Mouse (Mus musculus) intestine, embryonic 16.5 days (tissue): ENCODE measurements around the gene Atl3. TPM values are rescaled to one million over a fixed set of nuclear protein-coding genes. Genes with fewer than 3 reads are reported as not detected.
A peak's percentile ranks its signal among the peaks of the same experiment; 100 is the strongest.

ENCODE experiments used
- ATAC-seq: fragments of 200-750 bp; cut with Nextera tagmentation; 2 replicates; pipeline ENCODE4 v1.8.0; 2017; ENCODE audit warnings: moderate TSS enrichment, moderate library complexity
- H3K27ac ChIP-seq: fragments of 300-500 bp; sonication (generic); 2 replicates; pipeline ENCODE4 v1.5.1; 2014; ENCODE audit warnings: mild to moderate bottlenecking, low read length
- H3K27me3 ChIP-seq: fragments of 300-500 bp; sonication (generic); replicated peaks from 2 replicates; pipeline ENCODE4 v1.6.1; 2014; ENCODE audit warnings: low read length, control low read depth, mixed read lengths; ENCODE audit not compliant: control insufficient read depth, insufficient read depth
- H3K36me3 ChIP-seq: fragments of 300-500 bp; sonication (generic); 2 replicates; pipeline ENCODE4 v1.6.1; 2014; ENCODE audit warnings: low read length, control low read depth; ENCODE audit not compliant: control insufficient read depth, insufficient read depth
- H3K4me1 ChIP-seq: fragments of 300-500 bp; sonication (generic); 2 replicates; pipeline ENCODE4 v1.6.1; 2014; ENCODE audit warnings: low read length, control low read depth, mixed read lengths; ENCODE audit not compliant: control insufficient read depth, insufficient read depth
- H3K4me2 ChIP-seq: fragments of 300-500 bp; sonication (generic); 2 replicates; pipeline ENCODE4 v1.6.1; 2014; ENCODE audit warnings: low read depth, low read length, control low read depth
- H3K4me3 ChIP-seq: fragments of 300-500 bp; sonication (generic); 2 replicates; pipeline ENCODE4 v1.5.1; 2014; ENCODE audit warnings: mild to moderate bottlenecking, low read length
- H3K9ac ChIP-seq: fragments of 300-500 bp; sonication (generic); 2 replicates; pipeline ENCODE4 v1.6.1; 2014; ENCODE audit warnings: low read depth, low read length
- H3K9me3 ChIP-seq: fragments of 300-500 bp; sonication (generic); 2 replicates; pipeline ENCODE4 v1.6.1; 2016; ENCODE audit warnings: low read length, control low read depth; ENCODE audit not compliant: control insufficient read depth
- WGBS: fragments of 180-500 bp; shearing (Covaris S2); extraction: QIAGEN DNeasy Blood & Tissue Kit; methylation state at CpG from one replicate; pipeline ENCODE4 v1.1.7; 2014; 5-methylcytosine and 5-hydroxymethylcytosine counted together
- polyA plus RNA-seq: library from polyadenylated mRNA; unstranded; fragments of >200 nt; fragmentation: Nextera tagmentation; extraction: Ambion mirVana; gene quantifications from 2 replicates; pipeline ENCODE4 v1.2.1, GENCODE M21; 2015

Atl3 gene
- polyA plus RNA-seq, 1 experiment from 2014 or later, result 7.7 TPM

DNA sequence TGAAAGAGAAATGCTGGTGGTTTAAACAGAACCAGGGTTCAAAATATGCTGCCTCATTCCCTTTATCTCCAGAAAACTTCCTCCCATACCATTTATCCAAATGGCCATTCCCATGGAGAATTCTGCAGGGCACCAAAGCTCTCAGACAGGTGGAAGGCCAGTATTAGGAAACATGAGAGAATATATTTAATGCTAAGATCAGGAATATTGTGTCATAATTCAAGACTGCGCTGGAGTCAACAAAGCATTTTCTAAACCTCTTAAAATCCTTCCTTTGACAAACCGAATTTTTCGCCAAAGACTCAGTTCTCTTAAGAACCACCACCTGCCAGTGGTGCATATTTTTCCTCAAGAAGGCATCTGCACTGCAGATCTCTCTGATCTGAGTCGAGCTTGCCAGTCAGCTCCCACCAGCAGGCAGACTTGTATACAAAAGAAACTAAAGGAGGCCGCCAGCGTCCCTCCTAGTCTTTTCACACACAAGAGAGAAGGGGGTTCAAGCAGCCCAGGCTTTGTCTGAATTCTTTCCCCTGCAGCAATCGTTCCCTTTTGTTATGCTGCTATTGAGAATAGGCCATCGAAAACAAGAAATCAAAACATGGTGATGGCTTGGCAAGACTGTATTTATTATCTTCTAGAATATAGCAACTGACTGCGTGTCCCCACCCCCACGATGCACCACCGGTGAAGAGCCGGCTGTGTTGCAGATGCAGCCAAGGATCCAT lies 12.1 kb upstream of the Atl3 start:
- H3K27ac ChIP-seq, result peak overlapping the region; percentile 43
- no peaks in the 10 kb centered on the region for H3K36me3 ChIP-seq
- peaks cover 7% of the 10 kb centered on the region for H3K4me1 ChIP-seq
- peak overlapping the region; percentile 99 for H3K4me3 ChIP-seq
- no peaks in the 10 kb centered on the region for H3K9me3 ChIP-seq
- no peak for ATAC-seq
- peak overlapping the region; percentile 65 for H3K9ac ChIP-seq
- H3K4me2 ChIP-seq, result peak overlapping the region; percentile 59
- H3K27me3 ChIP-seq, result no peaks in the 10 kb centered on the region
- WGBS, result 8% methylated on average over 12 of the region's 12 CpGs

DNA sequence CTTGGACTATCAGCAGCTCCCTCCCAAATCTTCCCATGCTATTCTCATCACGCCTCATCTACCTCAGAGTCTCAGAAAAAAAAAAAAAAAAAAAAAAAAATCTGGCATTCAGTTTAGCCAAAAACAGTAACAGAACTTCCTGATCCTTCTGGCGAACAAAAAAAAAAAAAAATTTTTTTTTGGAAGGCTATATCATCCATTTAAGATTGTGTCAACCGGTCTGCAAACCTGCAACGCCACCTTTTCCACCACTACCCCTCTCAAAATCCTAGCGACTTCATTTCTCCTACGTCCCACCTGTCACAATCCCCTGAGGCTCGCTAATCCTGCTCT lies 11.6 kb upstream of the Atl3 start:
- under 1% methylated on average over 7 of the region's 7 CpGs for WGBS
- peak overlapping the region; percentile 99 for H3K9ac ChIP-seq
- H3K4me2 ChIP-seq, result peak overlapping the region; percentile 59
- no peaks in the 10 kb centered on the region for H3K27me3 ChIP-seq
- no peaks in the 10 kb centered on the region for H3K36me3 ChIP-seq
- H3K27ac ChIP-seq, result peak overlapping the region; percentile 100
- H3K9me3 ChIP-seq, result no peaks in the 10 kb centered on the region
- ATAC-seq, result no peak
- H3K4me3 ChIP-seq, result peak overlapping the region; percentile 99
- peaks cover 7% of the 10 kb centered on the region for H3K4me1 ChIP-seq

DNA sequence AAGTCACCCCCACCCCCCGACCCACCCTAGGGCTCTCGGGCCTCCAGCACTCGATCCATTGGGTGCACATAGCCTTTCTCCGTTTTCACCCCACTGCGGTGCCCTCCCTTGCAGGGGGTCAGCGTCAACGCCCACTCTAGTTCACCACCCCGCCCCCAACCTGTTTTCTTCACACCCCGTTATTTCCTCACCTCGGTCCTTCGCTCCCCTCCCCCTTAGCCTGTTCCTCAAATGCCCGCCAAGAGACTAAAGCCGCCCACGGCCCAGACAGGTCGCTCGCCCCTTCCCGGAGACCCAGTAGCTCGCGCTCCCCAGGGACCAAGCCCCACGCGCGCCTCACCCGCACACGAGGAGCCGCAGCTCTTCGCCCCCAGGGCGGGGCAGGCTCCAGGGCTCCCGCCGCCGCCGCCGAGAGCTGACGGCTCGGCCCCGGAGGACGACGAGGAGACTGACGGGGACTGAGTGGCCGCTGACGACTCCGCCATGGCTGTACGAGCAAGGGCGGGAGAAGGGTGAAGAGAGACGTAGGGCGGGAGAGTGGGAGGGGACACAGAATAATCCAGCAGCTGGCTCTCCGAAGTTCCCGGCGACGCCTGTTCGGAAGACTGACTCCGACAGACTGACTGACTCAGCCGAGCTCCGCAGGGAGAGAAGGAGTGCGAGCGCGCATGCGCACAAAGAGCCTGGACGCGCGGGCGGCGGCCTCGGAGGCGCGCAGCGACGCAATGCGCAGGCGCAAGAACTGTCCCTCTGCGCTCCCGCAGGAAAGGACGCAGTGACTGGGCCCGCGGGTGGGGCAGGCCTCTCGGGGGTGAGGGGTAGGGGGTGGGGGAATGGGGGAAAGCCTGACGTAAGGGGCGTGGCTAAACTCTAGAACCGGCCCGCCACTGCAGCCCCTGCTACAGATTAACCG lies 11.0 kb upstream of the Atl3 start, which contains the start of gene Rtn3:
Gene Rtn3, minus strand, starts transcription at position 683 of the 913 bp plus-strand sequence.
- ATAC-seq, result peak; percentile 94
- Histone ChIP-seq H3K4me3 (peak within 1 kb of the TSS; percentile 99), H3K27ac (peak within 1 kb of the TSS; percentile 100), H3K27me3 (no peaks in the 10 kb centered on the region), H3K9ac (peak within 1 kb of the TSS; percentile 99), H3K4me1 (peaks cover 7% of the 10 kb centered on the region), H3K4me2 (peak within 1 kb of the TSS; percentile 59), H3K36me3 (no peaks in the 10 kb centered on the region), H3K9me3 (no peaks in the 10 kb centered on the region)
- WGBS, result under 1% methylated on average over 80 of the region's 80 CpGs

DNA sequence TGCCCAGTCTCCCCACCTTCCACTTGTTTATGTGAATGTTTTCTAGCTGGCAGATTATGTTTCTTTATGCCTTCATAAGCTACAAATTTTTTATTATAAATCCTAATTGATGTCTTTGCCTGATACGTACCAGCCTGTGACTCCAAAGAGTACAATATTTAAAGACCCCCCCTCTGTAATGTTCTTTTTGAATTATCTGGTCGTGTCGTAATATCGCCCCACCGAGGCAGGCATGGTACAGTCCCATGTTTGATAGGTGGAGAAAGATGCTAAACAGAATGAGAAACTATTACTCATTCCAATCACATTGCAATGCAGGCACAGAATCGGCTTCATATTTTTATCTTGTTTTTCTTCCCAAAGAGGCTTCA lies 10.3 kb upstream of the Atl3 start:
- peaks cover 7% of the 10 kb centered on the region for H3K4me1 ChIP-seq
- H3K4me3 ChIP-seq, result peak overlapping the region; percentile 99
- no peaks in the 10 kb centered on the region for H3K9me3 ChIP-seq
- peak overlapping the region; percentile 55 for H3K27ac ChIP-seq
- H3K27me3 ChIP-seq, result no peaks in the 10 kb centered on the region
- H3K4me2 ChIP-seq, result peak overlapping the region; percentile 43
- H3K9ac ChIP-seq, result peak overlapping the region; percentile 55
- ATAC-seq, result peak; percentile 65
- no peaks in the 10 kb centered on the region for H3K36me3 ChIP-seq
- 1% methylated on average over 6 of the region's 6 CpGs for WGBS

DNA sequence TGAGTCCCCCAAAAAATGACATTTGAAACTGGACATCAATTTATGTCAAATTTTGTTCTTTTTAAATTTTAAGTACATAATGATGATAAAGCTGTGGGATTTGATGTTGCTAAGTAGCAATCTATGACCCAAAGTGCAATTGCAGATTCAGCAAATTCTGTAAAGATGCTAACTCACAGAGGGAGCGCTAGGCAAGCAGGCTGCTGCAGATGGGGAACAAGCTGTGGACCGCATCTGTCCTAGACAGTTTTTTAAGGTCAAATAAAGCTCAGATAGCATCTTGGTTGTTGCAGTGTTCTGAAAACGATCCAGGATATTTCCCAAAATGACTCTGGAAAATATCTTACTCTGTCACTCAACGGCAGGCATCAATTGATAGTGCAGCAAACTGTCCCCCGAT lies 9.8 kb upstream of the Atl3 start:
- Histone ChIP-seq H3K9ac (no peak overlapping the region), H3K27ac (no peak overlapping the region), H3K36me3 (no peaks in the 10 kb centered on the region), H3K27me3 (no peaks in the 10 kb centered on the region), H3K4me2 (no peak overlapping the region), H3K4me3 (no peak overlapping the region), H3K9me3 (no peaks in the 10 kb centered on the region), H3K4me1 (peaks cover 7% of the 10 kb centered on the region)
- WGBS, result 64% methylated on average over 5 of the region's 5 CpGs
- ATAC-seq, result no peak

DNA sequence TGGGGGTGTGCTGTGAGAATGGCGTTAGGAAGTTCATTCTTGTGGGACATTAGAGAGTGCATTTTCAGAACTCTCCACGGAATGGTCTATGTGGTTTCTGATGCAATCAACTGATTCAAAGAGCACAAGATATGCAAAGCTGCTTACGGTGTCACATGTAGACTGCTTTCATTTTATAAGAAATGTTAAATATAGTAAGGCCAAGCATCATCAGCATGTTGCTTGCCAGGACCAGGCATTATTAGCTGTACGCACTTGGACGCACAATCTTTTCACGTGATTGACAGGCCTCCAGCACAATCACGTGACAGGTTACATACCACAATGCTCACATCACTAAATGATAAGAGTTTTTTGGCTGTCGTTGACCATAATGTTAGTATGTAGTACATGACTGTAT lies 6.2 kb upstream of the Atl3 start:
- no peaks in the 10 kb centered on the region for H3K4me1 ChIP-seq
- no peak overlapping the region for H3K27ac ChIP-seq
- no peak overlapping the region for H3K4me2 ChIP-seq
- no peak for ATAC-seq
- H3K9me3 ChIP-seq, result no peaks in the 10 kb centered on the region
- H3K27me3 ChIP-seq, result no peaks in the 10 kb centered on the region
- H3K9ac ChIP-seq, result no peak overlapping the region
- 83% methylated on average over 8 of the region's 8 CpGs for WGBS
- no peaks in the 10 kb centered on the region for H3K36me3 ChIP-seq
- no peak overlapping the region for H3K4me3 ChIP-seq

DNA sequence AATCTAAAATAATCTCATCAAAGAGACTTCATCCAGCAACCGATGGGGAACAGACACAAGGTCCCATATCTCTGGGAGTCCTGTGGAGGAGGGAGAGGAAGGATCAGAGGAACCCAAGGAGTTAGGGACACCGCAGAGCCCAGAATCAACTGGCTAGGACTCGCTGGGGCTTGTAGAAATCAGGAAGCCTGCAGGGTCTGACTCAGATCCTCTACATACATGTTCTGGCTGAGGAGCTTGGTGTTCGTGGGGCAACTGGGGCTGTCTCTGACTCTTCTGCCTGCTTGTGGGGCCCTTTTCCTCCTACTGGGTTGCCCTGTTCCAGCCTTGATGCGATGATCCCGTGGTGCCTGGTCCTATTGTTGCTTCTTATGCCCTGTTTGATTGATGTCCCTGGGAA lies 1.9 kb upstream of the Atl3 start:
- ATAC-seq, result no peak
- Histone ChIP-seq H3K4me1 (no peaks in the 10 kb centered on the region; the same call in 1 of the 2 replicates), H3K4me2 (no peak overlapping the region), H3K4me3 (no peak overlapping the region), H3K27me3 (no peaks in the 10 kb centered on the region), H3K27ac (no peak overlapping the region), H3K9ac (no peak overlapping the region), H3K36me3 (no peaks in the 10 kb centered on the region), H3K9me3 (no peaks in the 10 kb centered on the region)
- WGBS, result 86% methylated on average over 6 of the region's 6 CpGs

DNA sequence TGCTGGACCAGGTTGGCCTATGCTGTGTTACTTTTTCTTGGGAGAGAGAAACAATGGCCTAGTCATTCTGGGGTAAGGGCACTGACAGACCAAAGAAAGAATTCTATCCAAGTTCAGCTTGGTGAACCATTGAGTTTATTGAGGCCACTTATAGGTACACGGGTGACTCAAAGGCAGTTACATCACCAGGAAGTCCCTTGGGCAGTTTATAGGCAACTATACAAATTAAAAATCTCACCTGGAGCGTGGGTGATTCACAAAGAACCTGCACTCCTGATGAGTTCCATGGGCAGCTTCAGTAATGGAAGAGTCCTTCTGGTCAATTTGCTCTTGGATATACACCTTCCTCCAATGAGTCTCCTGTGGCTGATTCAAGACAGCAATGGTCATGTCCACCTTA lies 1.2 kb upstream of the Atl3 start:
- Histone ChIP-seq H3K4me3 (no peak overlapping the region), H3K27me3 (no peaks in the 10 kb centered on the region), H3K9ac (no peak overlapping the region), H3K9me3 (no peaks in the 10 kb centered on the region), H3K27ac (peak overlapping the region; percentile 99), H3K36me3 (no peaks in the 10 kb centered on the region), H3K4me2 (no peak overlapping the region), H3K4me1 (peaks cover 2% of the 10 kb centered on the region; the same call in 1 of the 2 replicates)
- ATAC-seq, result no peak
- 83% methylated on average over 2 of the region's 2 CpGs for WGBS

DNA sequence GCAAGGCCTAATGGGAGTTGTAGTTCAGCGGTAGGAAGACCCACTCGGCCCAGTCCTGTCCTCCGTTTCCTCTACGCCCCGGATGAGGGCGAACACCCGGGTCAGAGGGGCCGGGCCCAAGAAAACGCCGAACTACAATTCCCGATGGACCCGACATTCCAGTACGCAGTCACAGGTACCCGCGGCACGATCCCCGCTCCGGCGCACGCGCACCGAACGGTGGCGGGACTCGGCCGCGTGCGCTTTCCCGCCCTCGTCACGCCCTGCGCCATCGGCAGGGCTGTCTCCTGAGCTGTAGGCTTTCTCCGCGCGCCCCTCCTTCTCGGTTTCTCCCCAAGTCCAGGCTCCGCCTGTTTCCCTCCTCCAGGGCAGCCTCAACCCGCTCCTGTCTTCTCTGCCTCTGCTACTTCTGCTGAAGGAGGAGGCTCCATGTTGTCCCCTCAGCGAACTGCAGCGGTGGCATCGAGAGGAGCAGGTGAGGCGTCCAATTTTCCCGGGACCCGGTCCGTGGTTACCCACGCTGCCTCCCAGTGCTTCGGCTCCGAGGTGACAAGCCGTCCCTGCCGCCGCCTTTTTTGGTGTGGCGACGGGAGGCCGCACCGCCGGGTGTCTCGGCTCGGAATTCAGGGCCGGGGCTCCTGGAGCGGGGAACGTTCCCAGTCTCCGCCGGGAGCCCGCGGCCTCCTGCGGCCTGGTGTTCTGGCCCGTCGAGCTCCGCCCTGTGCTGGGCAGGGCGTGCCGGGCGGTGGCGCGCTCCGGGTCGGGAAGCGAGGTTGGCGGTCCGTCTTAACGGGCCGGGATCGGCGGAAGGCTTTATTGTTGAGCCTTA lies 561 bp downstream of the Atl3 start:
- peak; percentile 97 for ATAC-seq
- Histone ChIP-seq H3K9ac (peak overlapping the region; percentile 95), H3K4me3 (peak overlapping the region; percentile 78), H3K27ac (peak overlapping the region; percentile 99), H3K36me3 (no peaks in the 10 kb centered on the region), H3K9me3 (no peaks in the 10 kb centered on the region), H3K4me1 (peaks cover 2% of the 10 kb centered on the region; the same call in 1 of the 2 replicates), H3K27me3 (no peaks in the 10 kb centered on the region), H3K4me2 (peak overlapping the region; percentile 77)
- under 1% methylated on average over 83 of the region's 84 CpGs for WGBS
